Mouse (Mus musculus) lung, embryonic 14.5 days (tissue): Measurements from ENCODE around the gene Mov10l1. TPM values are rescaled to one million over a fixed set of nuclear protein-coding genes. Genes with fewer than 3 reads are reported as not detected.
A peak's percentile ranks its signal among the peaks of the same experiment; 100 is the strongest.

Experiments used
- ATAC-seq: fragments of 200-750 bp; cut with Nextera tagmentation; 2 replicates; pipeline ENCODE4 v1.8.0; 2017; ENCODE audit warnings: mild to moderate bottlenecking, moderate TSS enrichment, moderate library complexity; ENCODE audit not compliant: insufficient read depth
- DNase-seq: peaks from one replicate; pipeline ENCODE4 v3.0.0-alpha.2; 2015
- H3K27ac ChIP-seq: fragments of 300-500 bp; sonication (generic); 2 replicates; pipeline ENCODE4 v1.5.1; 2014; ENCODE audit warnings: low read depth, mild to moderate bottlenecking, moderate library complexity
- H3K27me3 ChIP-seq: fragments of 300-500 bp; sonication (generic); 2 replicates; pipeline ENCODE4 v1.6.1; 2014; ENCODE audit warnings: low read length, control low read depth; ENCODE audit not compliant: insufficient read depth
- H3K36me3 ChIP-seq: fragments of 300-500 bp; sonication (generic); 2 replicates; pipeline ENCODE4 v1.6.1; 2014; ENCODE audit warnings: control low read depth; ENCODE audit not compliant: insufficient read depth
- H3K4me1 ChIP-seq: fragments of 300-500 bp; sonication (generic); 2 replicates; pipeline ENCODE4 v1.6.1; 2014; ENCODE audit warnings: antibody characterized with exemption, control low read depth; ENCODE audit not compliant: insufficient read depth
- H3K4me2 ChIP-seq: fragments of 300-500 bp; sonication (generic); 2 replicates; pipeline ENCODE4 v1.6.1; 2014; ENCODE audit warnings: mild to moderate bottlenecking
- H3K4me3 ChIP-seq: fragments of 300-500 bp; sonication (generic); 2 replicates; pipeline ENCODE4 v1.5.1; 2014; ENCODE audit warnings: low read depth, low read length
- H3K9ac ChIP-seq: fragments of 300-500 bp; sonication (generic); 2 replicates; pipeline ENCODE4 v1.6.1; 2014
- H3K9me3 ChIP-seq: fragments of 300-500 bp; sonication (generic); 2 replicates; pipeline ENCODE4 v1.6.1; 2016; ENCODE audit warnings: low read depth, low read length, control low read depth
- CTCF ChIP-seq: IDR thresholded peaks from 2 replicates; pipeline ENCODE4 v1.5.1; 2016; ENCODE audit warnings: antibody characterized with exemption, low read depth
- WGBS: fragments of 180-500 bp; shearing (Covaris S2); extraction: QIAGEN DNeasy Blood & Tissue Kit; methylation state at CpG from one replicate; pipeline ENCODE4 v1.1.7; 2014; 5-methylcytosine and 5-hydroxymethylcytosine counted together
- polyA plus RNA-seq: library from polyadenylated mRNA; unstranded; fragments of >200 nt; fragmentation: Nextera tagmentation; extraction: Ambion mirVana; gene quantifications from 2 replicates; pipeline ENCODE4 v1.2.1, GENCODE M21; 2014

The Mov10l1 gene
- polyA plus RNA-seq, 1 experiment from 2014 or later: not detected

GRCm38 (mm10) chr15:88979138-88979446, 3.6 kb upstream of the Mov10l1 start:
- 64% methylated on average over 3 of the region's 3 CpGs for WGBS
- Histone ChIP-seq H3K27me3 (no peaks in the 10 kb centered on the region), H3K9ac (no peak overlapping the region), H3K4me3 (no peak overlapping the region), H3K9me3 (no peaks in the 10 kb centered on the region), H3K36me3 (no peaks in the 10 kb centered on the region), H3K27ac (no peak overlapping the region), H3K4me2 (no peak overlapping the region), H3K4me1 (no peaks in the 10 kb centered on the region)
- TF ChIP-seq CTCF: no peak
- DNase-seq: no peak
- ATAC-seq: no peak

- Histone ChIP-seq H3K27ac (no peak overlapping the region), H3K4me2 (no peak overlapping the region), H3K9ac (no peak overlapping the region), H3K4me1 (no peaks in the 10 kb centered on the region), H3K4me3 (no peak overlapping the region), H3K9me3 (no peaks in the 10 kb centered on the region), H3K36me3 (no peaks in the 10 kb centered on the region), H3K27me3 (no peaks in the 10 kb centered on the region)
- DNase-seq (no peak), ATAC-seq (no peak)
- WGBS: 49% methylated on average over 2 of the region's 2 CpGs
- TF ChIP-seq CTCF: no peak
Observed at GRCm38 (mm10) chr15:88989236-88989635, 6.5 kb downstream of the Mov10l1 start.

GRCm38 (mm10) chr15:88998636-88999035, 15.9 kb downstream of the Mov10l1 start:
- no peak for ATAC-seq
- Histone ChIP-seq H3K9me3 (no peaks in the 10 kb centered on the region), H3K4me1 (no peaks in the 10 kb centered on the region), H3K27me3 (no peaks in the 10 kb centered on the region), H3K9ac (no peak overlapping the region), H3K4me3 (no peak overlapping the region), H3K36me3 (no peaks in the 10 kb centered on the region), H3K27ac (no peak overlapping the region), H3K4me2 (no peak overlapping the region)
- no peak for TF ChIP-seq CTCF
- WGBS: 65% methylated on average over 8 of the region's 8 CpGs
- DNase-seq: no peak

GRCm38 (mm10) chr15:88999124-88999523, 16.4 kb downstream of the Mov10l1 start:
- no peak overlapping the region for H3K27ac ChIP-seq

GRCm38 (mm10) chr15:89000367-89000766, 17.7 kb downstream of the Mov10l1 start:
- no peak for TF ChIP-seq CTCF
- ATAC-seq (no peak), DNase-seq (no peak)
- H3K9ac ChIP-seq: no peak overlapping the region
- H3K4me3 ChIP-seq: no peak overlapping the region
- no peaks in the 10 kb centered on the region for H3K27me3 ChIP-seq
- H3K9me3 ChIP-seq: no peaks in the 10 kb centered on the region
- no peaks in the 10 kb centered on the region for H3K36me3 ChIP-seq
- WGBS: 49% methylated on average over 2 of the region's 2 CpGs
- no peak overlapping the region for H3K27ac ChIP-seq
- H3K4me2 ChIP-seq: no peak overlapping the region
- H3K4me1 ChIP-seq: no peaks in the 10 kb centered on the region

More at GRCm38 (mm10) chr15:88999124-88999523, 16.4 kb downstream of the Mov10l1 start:
- no peaks in the 10 kb centered on the region for H3K36me3 ChIP-seq
- peak; percentile 25 for DNase-seq
- ATAC-seq: no peak
- H3K9me3 ChIP-seq: no peaks in the 10 kb centered on the region
- no peaks in the 10 kb centered on the region for H3K27me3 ChIP-seq
- H3K9ac ChIP-seq: no peak overlapping the region
- no peak overlapping the region for H3K4me2 ChIP-seq
- no peak overlapping the region for H3K4me3 ChIP-seq
- H3K4me1 ChIP-seq: no peaks in the 10 kb centered on the region
- TF ChIP-seq CTCF: peak; percentile 51
- WGBS: 65% methylated on average over 2 of the region's 2 CpGs

- no peak for ATAC-seq
- WGBS: 77% methylated on average over 3 of the region's 3 CpGs
- no peaks in the 10 kb centered on the region for H3K9me3 ChIP-seq
Observed at GRCm38 (mm10) chr15:89001245-89001644, 18.5 kb downstream of the Mov10l1 start.

GRCm38 (mm10) chr15:89007002-89007401, 24.3 kb downstream of the Mov10l1 start:
- no peak for DNase-seq
- no peak for TF ChIP-seq CTCF
- ATAC-seq: no peak
- H3K27me3 ChIP-seq: no peaks in the 10 kb centered on the region
- no peak overlapping the region for H3K4me3 ChIP-seq
- H3K9me3 ChIP-seq: no peaks in the 10 kb centered on the region
- 63% methylated on average over 7 of the region's 7 CpGs for WGBS
- no peaks in the 10 kb centered on the region for H3K36me3 ChIP-seq
- H3K9ac ChIP-seq: no peak overlapping the region
- H3K4me1 ChIP-seq: no peaks in the 10 kb centered on the region
- no peak overlapping the region for H3K27ac ChIP-seq
- no peak overlapping the region for H3K4me2 ChIP-seq

More at GRCm38 (mm10) chr15:89001245-89001644, 18.5 kb downstream of the Mov10l1 start:
- Histone ChIP-seq H3K36me3 (no peaks in the 10 kb centered on the region), H3K27me3 (no peaks in the 10 kb centered on the region), H3K27ac (no peak overlapping the region), H3K4me1 (no peaks in the 10 kb centered on the region), H3K4me2 (no peak overlapping the region), H3K9ac (no peak overlapping the region), H3K4me3 (no peak overlapping the region)
- no peak for DNase-seq
- TF ChIP-seq CTCF: no peak

GRCm38 (mm10) chr15:89007781-89008180, 25.1 kb downstream of the Mov10l1 start:
- no peak for TF ChIP-seq CTCF
- no peak overlapping the region for H3K4me3 ChIP-seq
- H3K9me3 ChIP-seq: no peaks in the 10 kb centered on the region
- no peaks in the 10 kb centered on the region for H3K27me3 ChIP-seq
- DNase-seq (no peak), ATAC-seq (no peak)
- no peak overlapping the region for H3K4me2 ChIP-seq
- H3K9ac ChIP-seq: no peak overlapping the region
- no peak overlapping the region for H3K27ac ChIP-seq
- no peaks in the 10 kb centered on the region for H3K4me1 ChIP-seq
- no peaks in the 10 kb centered on the region for H3K36me3 ChIP-seq
- 79% methylated on average over 5 of the region's 5 CpGs for WGBS
